15 mouse cellular contexts compared by ENCODE assay signal in the genomic region with DNA sequence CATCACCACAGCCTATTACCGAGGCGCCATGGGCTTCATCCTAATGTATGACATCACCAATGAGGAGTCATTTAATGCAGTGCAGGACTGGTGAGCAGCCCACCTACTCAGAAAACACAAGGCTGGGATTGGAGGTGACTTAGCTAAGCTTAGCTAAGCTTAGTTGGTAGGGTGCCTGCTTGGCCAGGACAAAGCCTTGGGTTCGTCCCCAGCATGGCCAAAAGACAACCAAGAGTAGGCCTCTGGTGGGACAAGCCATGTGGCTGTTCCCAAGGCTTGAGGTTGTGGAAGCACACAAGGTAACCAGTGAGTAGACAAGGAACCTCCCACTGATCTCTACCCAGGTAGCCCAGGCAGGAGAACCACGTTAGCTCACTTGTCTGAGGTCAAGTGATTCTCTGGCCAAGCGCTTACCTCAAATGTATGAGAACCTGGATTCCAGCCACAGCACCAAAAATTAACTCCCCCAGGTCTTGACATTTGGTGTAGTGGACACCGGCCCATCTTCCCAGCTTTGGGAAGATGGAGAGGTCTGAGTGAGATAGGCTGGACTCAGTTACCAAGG. TPM values are rescaled to one million over a fixed set of nuclear protein-coding genes. Genes with fewer than 3 reads are reported as not detected.
DNase-seq lines count a peak whose midpoint lies in the region; ATAC-seq and TF ChIP-seq lines count a peak whose summit lies in the region.
"Had no signal": no experiment of that assay in that cellular context is flagged by ENCODE, and none has a peak within 500 bp of the region (broad histone marks: within the 10 kb centered on the region; RNA-seq: fewer than 3 reads in every experiment).

No protein-coding gene starts in this region.

- no peak for TF ChIP-seq CTCF in liver, postnatal 0 days (IDR thresholded peaks at IDR 0.05; ENCODE audit: low read depth)

- no peak overlapping the region for H3K27ac ChIP-seq in liver, postnatal 0 days (ENCODE audit: low read depth)
- H3K27ac ChIP-seq: embryonic facial prominence, embryonic 10.5 days; forebrain, embryonic 10.5 days had no signal

- TF ChIP-seq EP300 in liver, postnatal 0 days (IDR thresholded peaks at IDR 0.05; ENCODE audit: low read depth): no peak

- H3K27me3 ChIP-seq in liver, postnatal 0 days (ENCODE audit: insufficient read depth, low read length): no peaks in the 10 kb centered on the region

- H3K9me3 ChIP-seq in liver, postnatal 0 days (ENCODE audit: low read length): no peaks in the 10 kb centered on the region
- H3K9me3 ChIP-seq: embryonic facial prominence, embryonic 10.5 days; forebrain, embryonic 10.5 days had no signal

- no peak overlapping the region for H3K4me3 ChIP-seq in liver, postnatal 0 days (ENCODE audit: low read depth, low read length)

- 88% methylated on average over 6 of the region's 6 CpGs for WGBS in liver, postnatal 0 days (ENCODE audit: insufficient replicate concordance)

- peaks cover 44% of the 10 kb centered on the region for H3K4me1 ChIP-seq in liver, postnatal 0 days (ENCODE audit: insufficient read depth)

- intact Hi-C loops in heart, postnatal 10 days (cut with DNase I): no loop called here
- intact Hi-C loops in heart, postnatal 14 days (cut with DNase I): no loop called here

- ATAC-seq in liver, postnatal 0 days: no peak
- ATAC-seq: activated CD4-positive, CD25-positive, alpha-beta regulatory T cell, adult 4 months had no signal

- DNase-seq in adrenal gland, postnatal 14 days: peak; percentile 14
- DNase-seq in adrenal gland, postnatal 10 days: no peak
- peak; percentile 6 for DNase-seq in heart, postnatal 10 days
- no peak for DNase-seq in heart, postnatal 14 days
- DNase-seq in liver: peak; percentile 1
- no peak for DNase-seq in liver, postnatal 0 days
- peak; percentile 28 for DNase-seq in layer of hippocampus, adult 9-11 months
- DNase-seq in thymus, postnatal 10 days (ENCODE audit: low spot score in 2 of 2): no peak
- DNase-seq: lung, adult 18-20 months had no signal

- no peak overlapping the region for H3K9ac ChIP-seq in liver, postnatal 0 days (replicated peaks)

- peaks cover 11% of the 10 kb centered on the region for H3K36me3 ChIP-seq in liver, postnatal 0 days (replicated peaks; ENCODE audit: insufficient read depth, low read length)

- H3K4me2 ChIP-seq in liver, postnatal 0 days (ENCODE audit: low read depth, low read length): no peak overlapping the region

RNA-seq across cellular contexts. Expression of gene Rab3a, which starts 2.1 kb away (rescaled TPM):
- 56.2 and 75.1 TPM in 2 replicates for total RNA-seq in adrenal gland, postnatal 14 days (2021)
- total RNA-seq in adrenal gland, postnatal 10 days (2021): 10 to 100 TPM; 53.3 to 53.9 TPM
- 10 to 100 TPM; 37.3 to 38.9 TPM for total RNA-seq in heart, postnatal 10 days (2021)
- total RNA-seq in heart, postnatal 14 days (2021): 10 to 100 TPM; 51.6 to 51.9 TPM
- polyA plus RNA-seq in liver, postnatal 0 days (2015; fragmentation: Nextera tagmentation; extraction: Ambion mirVana): 3.2 and 3.3 TPM in 2 replicates

RNA-seq across cellular contexts. Expression of gene Mpv17l2, which starts 4.2 kb away (rescaled TPM):
- 113 and 123 TPM in 2 replicates for total RNA-seq in adrenal gland, postnatal 14 days (2021)
- 100 to 1,000 TPM in 1 of 2 experiments, 10 to 100 TPM in 1; 92.9 to 106 TPM for total RNA-seq in adrenal gland, postnatal 10 days (2021)
- total RNA-seq in heart, postnatal 10 days (2021): 10 to 100 TPM; 32.0 to 39.7 TPM
- total RNA-seq in heart, postnatal 14 days (2021): 10 to 100 TPM; 29.3 to 29.9 TPM
- polyA plus RNA-seq in liver, postnatal 0 days (2015; fragmentation: Nextera tagmentation; extraction: Ambion mirVana): 36.3 and 39.9 TPM in 2 replicates

RNA-seq across cellular contexts. Expression of gene Pik3r2, which starts 20.0 kb away (rescaled TPM):
- total RNA-seq in adrenal gland, postnatal 14 days (2021): 35.4 and 44.0 TPM in 2 replicates
- total RNA-seq in adrenal gland, postnatal 10 days (2021): 10 to 100 TPM; 37.7 to 46.4 TPM
- total RNA-seq in heart, postnatal 10 days (2021): 10 to 100 TPM; 37.1 to 40.2 TPM
- total RNA-seq in heart, postnatal 14 days (2021): 10 to 100 TPM; 31.4 to 33.1 TPM
- 8.9 and 9.0 TPM in 2 replicates for polyA plus RNA-seq in liver, postnatal 0 days (2015; fragmentation: Nextera tagmentation; extraction: Ambion mirVana)

RNA-seq across cellular contexts. Expression of gene Pde4c, which starts 33.0 kb away (rescaled TPM):
- 1.9 TPM in 2 replicates for total RNA-seq in adrenal gland, postnatal 14 days (2021)
- total RNA-seq in adrenal gland, postnatal 10 days (2021): 1 to 10 TPM; 2.4 to 2.8 TPM
- total RNA-seq in heart, postnatal 10 days (2021): 1 to 10 TPM; 2.0 to 4.0 TPM
- total RNA-seq in heart, postnatal 14 days (2021): 1 to 10 TPM; 4.5 to 4.6 TPM
- 1.6 and 1.8 TPM in 2 replicates for polyA plus RNA-seq in liver, postnatal 0 days (2015; fragmentation: Nextera tagmentation; extraction: Ambion mirVana)
- total RNA-seq: granulocyte monocyte progenitor cell, adult 5-6 weeks had no signal

RNA-seq across cellular contexts. Expression of gene Gm3336, which starts 38.2 kb away (rescaled TPM):
- 0.70 TPM in 1 of 2 replicates, not detected in the other for total RNA-seq in adrenal gland, postnatal 14 days (2021)
- not detected for total RNA-seq in adrenal gland, postnatal 10 days (2021)
- total RNA-seq in heart, postnatal 10 days (2021): not detected
- not detected for total RNA-seq in heart, postnatal 14 days (2021)
- 0.22 and 0.25 TPM in 2 replicates for polyA plus RNA-seq in liver, postnatal 0 days (2015; fragmentation: Nextera tagmentation; extraction: Ambion mirVana)
- total RNA-seq: granulocyte monocyte progenitor cell, adult 5-6 weeks; heart, postnatal 36 days; midbrain, postnatal 0 days had no signal
- polyA plus RNA-seq: activated CD4-positive, CD25-positive, alpha-beta regulatory T cell, adult 4 months; embryonic facial prominence, embryonic 10.5 days; forebrain, embryonic 10.5 days; midbrain, postnatal 0 days had no signal

Comparison
In these comparisons a context has a peak if more than half of its experiments do, and no peak if none do; other contexts are left out.
1. DNase-seq: peak in adrenal gland, postnatal 14 days (single experiment), heart, postnatal 10 days (2 of 2), liver (single experiment) and layer of hippocampus, adult 9-11 months (single experiment); none in adrenal gland, postnatal 10 days (single experiment), heart, postnatal 14 days (0 of 2), liver, postnatal 0 days (single experiment) and thymus, postnatal 10 days (0 of 2).